Mouse (Mus musculus) liver (tissue): ENCODE measurements around the gene Spag7.

Experiments used
- DNase-seq: peaks from one replicate; pipeline ENCODE4 v3.0.0-alpha.2; 2020; ENCODE audit warnings: mixed read lengths

Gene Spag7

GRCm38 (mm10) chr11:70668771-70669505, at the start of gene Spag7:
Gene Spag7 (minus strand): TSS chr11:70669416.
- DNase-seq, result peak; percentile 95

GRCm38 (mm10) chr11:70718481-70718880, 49.3 kb upstream of the Spag7 start:
- no peak for DNase-seq

GRCm38 (mm10) chr11:70715832-70716231, 46.6 kb upstream of the Spag7 start:
- DNase-seq, result no peak

GRCm38 (mm10) chr11:70713222-70713621, 44.0 kb upstream of the Spag7 start:
- DNase-seq, result no peak

- no peak for DNase-seq
These were observed 41.8 kb upstream of the Spag7 start for GRCm38 (mm10) chr11:70711026-70711425.

- no peak for DNase-seq
These were observed 36.9 kb upstream of the Spag7 start for GRCm38 (mm10) chr11:70706127-70706526.

GRCm38 (mm10) chr11:70702781-70703180, 33.6 kb upstream of the Spag7 start:
- no peak for DNase-seq

DNA sequence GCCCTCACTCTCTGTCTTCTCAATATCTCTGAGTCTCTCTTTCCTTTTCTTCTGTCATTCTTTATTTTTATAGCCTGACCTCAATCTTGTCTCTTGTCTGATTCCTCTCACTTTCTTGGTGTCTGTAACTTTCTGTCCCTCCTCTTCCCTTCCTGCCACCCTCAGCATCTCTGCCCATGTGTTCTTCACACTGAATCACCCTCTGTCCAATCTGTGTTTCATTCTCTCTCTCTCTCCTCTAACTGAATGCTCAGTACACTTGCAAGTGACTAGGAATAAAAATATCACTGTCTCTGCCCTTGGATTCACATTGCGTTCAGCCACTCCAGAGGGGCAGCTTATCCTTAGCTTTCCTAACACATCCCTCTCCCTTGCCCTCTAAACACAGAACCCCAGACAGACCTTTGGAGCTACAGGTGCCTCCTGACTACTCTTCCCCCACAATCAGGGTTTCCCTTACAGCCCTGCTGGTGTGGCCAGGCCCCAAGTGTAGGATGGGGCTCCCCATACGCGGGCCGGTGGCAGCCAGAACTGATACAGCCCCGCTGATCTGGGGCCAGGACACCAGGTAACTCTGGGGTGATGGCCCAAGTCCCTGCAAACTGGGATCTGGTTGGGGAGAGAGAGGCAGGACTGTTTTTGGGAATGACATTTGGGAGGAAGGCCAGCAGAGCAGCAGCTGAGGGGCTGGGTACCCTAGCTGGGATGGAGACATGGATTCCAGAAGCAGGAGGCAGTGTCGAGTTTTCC, 32.9 kb upstream of the Spag7 start:
- DNase-seq, result no peak

DNA sequence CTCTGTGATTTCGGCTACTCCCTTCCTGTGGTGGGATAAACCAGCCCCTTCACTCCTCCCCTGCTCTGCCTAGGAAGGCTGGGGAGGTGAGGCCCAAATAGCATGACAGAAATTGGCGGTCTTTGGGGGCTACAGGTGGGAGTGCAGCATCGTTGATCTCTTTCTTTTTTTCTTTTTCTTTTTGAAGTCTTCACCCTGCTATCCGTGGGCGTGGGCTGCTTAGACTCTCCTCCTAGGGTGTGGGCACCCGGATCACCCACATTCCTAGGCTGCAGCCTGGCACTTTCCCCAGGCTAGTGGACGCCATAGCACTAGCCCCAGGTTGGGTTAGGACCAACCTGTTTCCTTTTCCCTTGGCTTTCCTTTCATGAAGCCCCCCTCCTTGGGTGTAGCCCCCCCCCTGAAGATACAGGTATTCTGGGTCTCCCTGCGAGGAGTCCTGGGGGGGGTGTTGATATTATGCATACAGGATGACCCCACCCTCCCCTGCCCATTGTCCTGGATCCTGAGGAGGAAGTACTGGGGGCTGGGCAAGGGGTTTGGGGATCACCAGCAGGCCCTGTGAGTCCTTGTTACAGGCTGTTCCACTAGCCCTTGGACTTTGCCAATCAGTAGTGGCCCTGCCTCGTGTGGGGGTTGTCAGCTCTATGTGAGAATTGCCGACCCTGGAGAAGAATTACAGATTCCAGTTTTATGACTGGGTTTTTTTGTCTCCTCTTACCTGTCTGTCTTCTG, 32.2 kb upstream of the Spag7 start:
- no peak for DNase-seq

DNA sequence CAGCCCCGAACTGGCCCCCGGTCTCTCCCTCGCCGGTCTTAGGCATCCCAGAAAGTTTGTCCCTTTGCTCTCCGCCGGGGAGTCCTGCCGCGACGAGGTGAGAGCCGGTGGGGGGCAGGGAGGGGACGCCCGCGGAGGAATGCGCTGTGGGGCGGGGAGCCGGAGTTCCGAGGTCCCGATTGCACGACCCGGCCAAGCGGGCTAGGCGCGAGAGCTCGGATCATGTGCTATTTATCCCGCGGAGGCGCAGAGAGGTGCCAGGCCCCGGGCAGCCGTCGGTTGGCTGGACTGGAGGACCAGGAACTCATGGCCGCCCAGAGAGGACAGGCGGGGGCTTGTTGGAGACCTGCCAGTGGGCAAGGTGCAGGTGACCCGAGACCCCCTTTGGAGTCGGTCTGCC, 31.4 kb upstream of the Spag7 start:
- DNase-seq, result peak; percentile 53

DNA sequence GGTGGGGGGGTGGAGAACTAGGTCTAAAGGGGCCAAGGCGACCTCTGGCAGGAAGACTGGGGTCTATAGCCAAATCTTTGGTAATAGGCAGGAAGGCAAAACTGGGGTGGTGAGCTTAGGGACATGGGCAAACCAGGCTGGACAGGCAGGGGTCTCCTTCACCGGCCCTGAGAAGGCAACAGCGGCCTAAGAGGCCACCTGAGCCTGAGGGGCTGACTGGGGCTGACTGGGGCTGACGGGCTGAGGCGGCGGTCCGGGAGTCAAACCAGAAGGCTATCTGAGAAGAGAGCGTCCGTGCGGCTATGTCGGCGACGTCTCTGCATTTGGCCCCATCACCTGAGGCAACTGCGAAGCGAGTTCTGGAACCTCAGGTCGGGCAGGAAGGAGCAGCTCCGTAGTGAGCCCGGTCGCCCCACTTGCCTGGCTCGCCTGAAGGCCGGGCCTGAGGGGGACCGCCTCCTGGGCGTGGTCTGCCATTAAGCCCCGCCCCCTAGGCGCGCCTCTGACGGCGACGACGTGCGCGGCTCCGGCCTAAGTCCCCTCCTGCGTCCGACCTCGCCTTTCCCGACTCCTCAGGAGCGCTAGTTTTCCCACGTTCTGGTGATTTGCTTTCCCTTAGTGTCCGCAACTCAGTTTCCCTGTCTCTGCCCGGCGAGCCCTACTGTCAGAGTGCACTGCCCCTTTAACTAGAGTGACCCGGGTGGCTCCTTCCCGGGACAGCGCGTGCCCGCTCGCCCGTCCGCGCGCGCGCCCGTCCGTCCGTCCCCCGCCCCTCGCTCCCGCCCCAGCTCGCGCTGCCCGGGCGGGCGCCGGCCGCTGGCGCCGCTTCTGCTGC, 30.7 kb upstream of the Spag7 start, which contains the start of the genes Inca1 and Kif1c:
Inca1 (minus strand) TSS at position 434 of the 835 bp plus-strand sequence.
Kif1c (plus strand) TSS at position 827 of the 835 bp plus-strand sequence.
- DNase-seq, result peak; percentile 95

- no peak for DNase-seq
These were observed 29.8 kb upstream of the Spag7 start for GRCm38 (mm10) chr11:70699051-70699450.

GRCm38 (mm10) chr11:70697376-70697775, 28.2 kb upstream of the Spag7 start:
- no peak for DNase-seq

DNA sequence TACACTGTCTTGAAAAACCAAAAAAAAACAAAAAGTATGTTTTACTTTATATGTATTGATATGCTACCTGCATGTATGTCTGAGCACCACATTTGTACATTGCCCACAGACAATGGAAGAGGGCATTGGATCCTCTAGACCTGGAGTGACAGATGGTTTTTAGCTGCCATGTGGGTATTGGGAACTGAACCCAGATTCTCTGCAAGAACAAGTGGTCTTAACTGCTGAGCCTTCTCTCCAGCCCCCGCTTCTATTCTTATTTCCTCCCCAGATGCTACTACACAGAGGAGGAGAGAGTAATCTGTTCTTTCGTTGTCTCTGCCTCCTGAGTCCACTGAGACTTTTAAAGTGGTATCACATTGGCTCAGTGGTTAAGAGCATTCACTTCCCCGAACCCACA, 24.3 kb upstream of the Spag7 start:
- no peak for DNase-seq

GRCm38 (mm10) chr11:70689578-70689977, 20.4 kb upstream of the Spag7 start:
- DNase-seq, result no peak

DNA sequence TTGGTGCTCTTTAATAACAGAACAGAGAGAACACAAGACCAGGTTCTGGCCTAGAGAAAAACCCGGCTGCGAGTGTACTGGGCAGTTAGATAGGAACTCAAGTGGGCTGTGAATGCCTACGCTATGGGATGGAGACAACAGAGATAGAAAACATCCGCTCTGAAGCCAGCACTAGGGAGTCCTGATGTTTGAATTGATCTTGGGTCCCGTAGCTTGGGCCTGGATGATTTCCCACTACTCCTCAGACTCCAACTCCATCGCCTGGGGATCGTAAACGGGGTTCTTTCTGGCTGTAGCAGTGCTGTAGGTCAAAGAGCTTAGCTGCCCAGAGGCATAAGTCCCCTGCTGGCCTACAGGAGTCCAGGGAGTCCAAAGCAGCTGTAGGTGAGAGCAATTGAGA, 19.2 kb upstream of the Spag7 start:
- no peak for DNase-seq

GRCm38 (mm10) chr11:70687601-70688199, 18.5 kb upstream of the Spag7 start, which contains the start of gene Camta2:
Gene Camta2 (minus strand): TSS chr11:70688105.
- DNase-seq, result peak; percentile 80

DNA sequence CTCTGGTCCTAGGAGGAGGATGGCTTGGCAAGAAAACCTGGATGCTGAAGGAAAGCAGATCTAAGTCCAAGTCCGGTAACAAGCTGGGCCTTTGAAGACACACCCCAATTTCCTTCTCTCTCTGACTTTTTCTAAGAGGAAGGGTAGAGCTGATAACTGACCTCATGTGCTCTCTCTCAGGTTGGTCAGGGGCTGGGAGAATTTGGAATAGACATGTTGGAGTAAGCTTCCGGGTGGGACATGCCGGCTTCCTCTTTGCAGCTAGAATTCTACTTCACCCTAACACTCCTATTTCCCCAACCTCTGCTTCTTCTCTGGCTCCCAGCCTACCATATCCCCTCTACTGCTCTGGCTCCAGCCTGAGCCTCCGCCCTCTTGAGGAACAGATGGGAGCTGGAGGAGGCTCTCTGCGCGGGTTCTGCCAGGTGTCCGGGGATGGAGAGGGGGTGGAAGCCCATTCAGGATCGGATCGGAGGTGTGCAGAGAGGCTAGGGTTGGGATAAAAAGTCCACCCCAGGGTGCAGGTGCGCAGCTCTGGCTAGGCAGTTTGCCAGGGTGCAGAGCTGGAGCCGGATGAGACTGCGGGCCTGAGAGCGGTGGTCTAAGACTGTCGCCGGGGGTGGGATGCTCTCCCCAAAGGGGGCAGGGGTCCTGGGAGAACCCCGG, 17.8 kb upstream of the Spag7 start:
- DNase-seq, result peak; percentile 39

- no peak for DNase-seq
These were observed 14.4 kb upstream of the Spag7 start for GRCm38 (mm10) chr11:70683640-70684039.

DNA sequence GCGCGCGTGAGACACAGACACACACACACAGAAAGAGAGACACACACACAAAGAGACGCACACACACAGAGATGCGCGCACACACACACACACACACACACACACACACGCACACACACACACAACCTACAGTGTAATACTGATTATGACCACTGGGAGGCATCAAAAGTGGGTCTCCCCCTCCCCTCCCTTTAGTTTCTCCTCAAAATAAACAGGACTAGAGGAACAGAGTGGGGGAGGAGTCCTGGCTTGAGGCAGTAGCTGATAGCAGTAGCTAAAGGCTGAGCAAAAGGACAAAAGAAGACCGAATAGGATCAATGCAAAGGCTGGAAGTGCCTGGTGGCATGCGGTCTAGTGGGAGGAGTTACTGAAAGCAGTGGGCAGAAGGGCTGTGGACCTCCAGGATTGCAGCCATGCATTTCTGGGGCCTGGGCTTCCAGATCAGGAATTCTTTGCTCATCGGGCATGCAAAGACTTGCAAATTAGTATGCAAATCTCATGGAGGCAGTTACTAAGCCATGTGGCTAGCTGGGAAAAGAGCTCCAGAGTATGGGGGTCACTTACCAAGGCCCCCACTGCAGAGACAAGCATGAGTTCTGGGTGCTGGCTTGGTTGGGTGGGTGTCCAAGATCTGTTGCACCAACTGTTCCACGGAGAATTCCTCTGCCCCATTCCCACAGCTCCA, 12.8 kb upstream of the Spag7 start:
- DNase-seq, result no peak

- no peak for DNase-seq
These were observed 12.0 kb upstream of the Spag7 start for GRCm38 (mm10) chr11:70681170-70681569.
